Mouse (Mus musculus) CD4-positive, CD25-positive, alpha-beta regulatory T cell, adult 2 months (primary cell): Measurements from ENCODE around the gene Gm867.
A peak's percentile ranks its signal among the peaks of the same experiment; 100 is the strongest.

Experiments
- DNase-seq: peaks from one replicate; pipeline ENCODE4 v3.0.0-alpha.2; 2012; ENCODE audit warnings: low read depth, low spot score

The Gm867 gene

DNA sequence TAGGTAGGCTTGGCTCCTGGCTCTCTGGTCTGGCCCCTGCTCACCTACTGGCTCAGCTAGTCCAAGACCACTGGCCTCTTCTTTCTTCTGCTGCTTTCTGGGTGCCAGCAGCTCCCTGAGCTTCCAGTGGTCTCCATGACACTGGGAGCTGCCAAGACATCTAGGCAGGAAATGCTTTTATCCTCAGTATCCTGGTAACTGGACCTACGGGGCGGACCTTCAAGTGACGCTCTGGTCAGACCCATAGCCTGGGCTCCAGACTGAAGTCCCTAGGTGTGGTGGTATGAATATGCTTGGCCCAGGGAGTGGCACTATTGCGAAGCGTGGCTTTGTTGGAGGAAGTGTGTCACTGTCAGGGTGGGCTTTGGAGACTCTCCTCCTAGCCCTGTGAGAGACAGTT, at the start of gene Gm867:
Gm867 (minus strand) TSS at position 153 of the 400 bp plus-strand sequence.
- no peak for DNase-seq

DNA sequence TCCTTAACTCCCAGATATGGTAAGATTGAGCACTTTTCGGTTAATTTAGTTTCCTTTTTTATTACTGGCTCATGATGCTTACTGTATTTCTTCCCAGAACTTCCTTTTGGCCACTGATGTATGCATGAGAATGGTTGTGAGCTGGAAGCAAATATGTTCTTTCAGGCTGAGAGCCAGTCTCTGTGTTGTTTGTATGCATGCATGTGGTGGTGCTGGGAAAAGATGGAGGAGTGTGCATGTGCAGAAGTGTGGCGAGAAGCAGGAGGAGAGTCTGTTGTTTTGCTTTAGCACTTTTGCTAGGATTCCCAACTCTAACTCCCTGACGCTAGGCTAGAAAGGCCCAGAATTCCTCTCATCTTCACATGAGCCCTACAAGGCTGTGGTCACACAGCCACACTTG, 39.0 kb upstream of the Gm867 start:
- DNase-seq = no peak

DNA sequence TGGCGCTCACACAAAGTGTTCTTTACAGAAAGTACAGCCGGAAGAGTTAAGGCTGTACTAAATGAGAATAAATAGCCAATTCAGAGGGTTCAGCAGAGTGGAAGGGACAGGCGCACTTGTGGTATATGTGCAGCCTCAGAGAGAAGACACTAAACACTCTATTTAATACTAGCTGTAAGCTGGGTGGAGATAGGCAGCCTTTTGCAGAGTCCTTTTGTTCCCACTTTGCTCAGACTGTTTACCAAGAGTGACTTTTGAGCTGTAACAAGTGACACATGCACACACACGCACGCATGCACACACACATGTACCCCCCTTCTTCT, 38.3 kb upstream of the Gm867 start:
- DNase-seq = no peak

DNA sequence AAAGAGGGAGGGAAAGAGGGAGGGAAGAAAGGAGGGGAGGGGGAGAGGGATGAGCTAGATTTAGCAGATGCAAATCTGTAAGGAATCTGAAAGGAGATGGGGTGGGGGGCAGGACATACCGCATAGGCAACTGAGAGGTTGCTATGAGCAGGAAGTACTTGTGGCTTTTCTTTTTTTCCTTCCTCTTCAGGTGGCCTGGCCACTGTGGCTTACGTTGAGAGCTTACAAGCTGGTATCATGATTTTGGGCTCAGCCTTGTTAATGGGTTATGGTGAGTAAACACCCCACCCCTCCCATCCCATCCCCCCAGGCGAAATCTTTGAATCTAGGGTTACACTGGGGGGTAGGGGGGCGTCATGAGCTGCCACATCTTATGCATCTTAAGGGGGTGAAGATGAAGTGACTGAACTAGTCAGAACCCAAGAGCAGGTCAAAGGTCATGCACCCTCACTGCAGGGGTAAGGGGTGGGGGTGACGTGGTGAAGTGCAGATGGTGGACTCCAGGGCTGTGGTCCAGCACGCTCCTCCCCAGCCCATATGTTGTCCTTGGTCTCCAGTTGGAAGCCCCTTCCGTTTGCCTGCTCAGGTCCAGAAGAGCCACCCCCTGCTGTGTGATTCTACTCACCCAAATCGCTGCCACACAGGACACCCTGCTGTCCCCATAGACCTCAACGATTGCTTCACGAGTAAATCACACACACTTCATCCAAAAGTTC, 37.8 kb upstream of the Gm867 start:
- DNase-seq = peak; percentile 41

DNA sequence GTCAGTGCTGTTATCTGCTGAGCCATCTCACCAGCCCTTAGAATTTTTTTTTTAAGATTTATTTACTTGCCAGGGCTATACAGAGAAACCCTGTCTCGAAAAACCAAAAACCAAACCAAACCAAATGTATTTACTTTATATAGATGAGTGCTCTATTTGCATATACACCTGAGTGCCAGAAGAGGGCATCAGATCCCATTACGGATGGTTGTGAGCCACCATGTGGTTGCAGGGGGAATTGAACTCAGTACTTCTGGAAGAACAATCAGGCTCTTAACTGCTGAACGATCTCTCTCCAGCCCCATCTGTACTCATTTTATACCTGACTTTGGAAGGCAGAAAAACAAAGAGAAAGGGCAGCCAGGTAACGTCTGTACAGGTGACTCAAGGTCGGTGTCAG, 34.7 kb upstream of the Gm867 start:
- DNase-seq = peak; percentile 79

DNA sequence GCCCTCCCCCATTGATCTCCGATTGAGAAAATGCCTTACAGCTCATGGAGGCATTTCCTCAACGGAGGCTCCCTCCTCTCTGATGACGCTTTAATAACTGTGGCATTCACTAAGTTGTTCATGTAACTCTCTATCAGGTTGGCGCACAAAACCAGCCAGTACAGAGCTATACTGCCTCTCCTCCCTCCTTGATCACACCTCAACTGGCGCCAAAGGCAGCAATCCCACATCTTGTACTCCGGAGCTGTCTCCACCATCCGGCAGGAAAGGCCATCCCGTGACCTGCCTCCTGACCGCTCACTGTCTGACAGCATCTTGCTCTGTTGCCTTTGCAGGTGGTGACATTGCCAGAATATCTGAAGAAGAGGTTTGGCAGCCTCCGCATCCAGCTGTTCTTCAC, 33.4 kb upstream of the Gm867 start:
- DNase-seq = no peak

DNA sequence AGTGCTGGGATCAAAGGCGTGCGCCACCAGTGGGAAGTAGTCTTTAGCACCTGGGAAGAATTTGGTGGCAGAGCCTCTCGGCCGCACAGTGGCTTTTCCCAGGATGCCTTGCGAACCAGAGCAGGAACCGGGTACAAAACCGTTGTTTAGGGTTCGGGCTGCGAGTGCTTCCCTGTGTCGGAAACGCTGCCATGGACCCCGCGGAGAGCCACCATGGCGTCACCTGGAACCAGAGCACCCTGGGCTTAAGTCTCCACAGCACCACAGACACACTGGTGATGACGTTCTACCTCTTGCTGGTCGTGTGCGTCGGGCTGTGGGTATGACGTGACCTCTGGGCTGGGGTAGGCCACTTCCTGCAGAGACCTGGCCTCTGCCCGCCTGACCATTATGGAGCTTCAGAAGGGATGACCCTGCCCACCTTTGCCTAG, 13.9 kb upstream of the Gm867 start, which contains the start of gene Gm5134:
Gm5134 (plus strand) TSS at position 134 of the 431 bp plus-strand sequence.
- DNase-seq = peak; percentile 58

DNA sequence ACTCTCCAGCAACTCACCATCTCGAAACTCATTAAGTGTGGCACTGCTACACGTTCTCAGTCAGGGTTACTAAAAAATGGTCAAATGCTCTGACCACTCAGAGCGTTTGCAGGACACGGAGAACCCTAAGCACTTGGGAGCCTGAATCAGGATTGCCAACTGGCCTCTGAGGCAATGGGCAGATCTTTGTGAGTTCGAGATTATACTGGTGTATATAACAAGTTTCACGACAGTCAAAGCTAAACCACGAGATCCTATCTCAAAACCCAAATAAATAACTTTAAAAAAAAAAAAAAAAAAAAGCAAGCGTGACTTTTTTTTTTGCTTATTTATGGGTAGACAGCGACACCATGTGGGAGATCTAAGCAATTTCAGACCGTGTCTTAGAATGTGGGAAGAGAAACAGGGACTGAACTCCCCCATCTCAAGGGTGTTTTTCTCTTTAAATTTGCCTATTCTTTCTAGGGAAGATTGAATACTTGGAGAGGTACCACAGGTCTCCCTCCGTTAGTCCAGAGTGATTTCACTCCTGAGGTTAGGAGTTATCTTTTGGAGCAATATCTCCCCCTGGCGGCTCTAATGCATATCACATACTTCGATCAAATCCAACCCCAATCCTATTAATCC, 11.1 kb upstream of the Gm867 start:
- DNase-seq = peak; percentile 84

DNA sequence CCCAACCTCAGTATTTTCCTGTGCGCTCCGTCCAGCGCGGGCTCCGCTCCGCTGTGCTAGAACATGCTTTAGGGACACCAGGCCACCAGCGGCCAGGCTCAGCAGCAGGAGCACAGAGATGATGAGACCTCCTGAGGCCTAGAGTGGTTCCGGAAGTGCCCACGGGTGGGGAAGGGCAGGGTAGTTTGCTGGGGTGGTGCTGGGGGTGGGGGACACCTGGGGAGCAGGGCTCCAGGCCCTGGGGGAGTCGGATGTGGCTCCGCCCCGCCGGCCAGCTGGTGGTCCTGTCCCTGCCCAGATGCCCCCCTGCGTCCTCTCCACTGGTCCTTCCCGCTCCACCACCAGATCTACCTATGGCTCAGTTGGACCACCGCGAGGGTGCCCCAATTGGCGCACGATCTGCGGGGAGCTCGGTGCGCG, 10.3 kb upstream of the Gm867 start:
- DNase-seq = peak; percentile 51

DNA sequence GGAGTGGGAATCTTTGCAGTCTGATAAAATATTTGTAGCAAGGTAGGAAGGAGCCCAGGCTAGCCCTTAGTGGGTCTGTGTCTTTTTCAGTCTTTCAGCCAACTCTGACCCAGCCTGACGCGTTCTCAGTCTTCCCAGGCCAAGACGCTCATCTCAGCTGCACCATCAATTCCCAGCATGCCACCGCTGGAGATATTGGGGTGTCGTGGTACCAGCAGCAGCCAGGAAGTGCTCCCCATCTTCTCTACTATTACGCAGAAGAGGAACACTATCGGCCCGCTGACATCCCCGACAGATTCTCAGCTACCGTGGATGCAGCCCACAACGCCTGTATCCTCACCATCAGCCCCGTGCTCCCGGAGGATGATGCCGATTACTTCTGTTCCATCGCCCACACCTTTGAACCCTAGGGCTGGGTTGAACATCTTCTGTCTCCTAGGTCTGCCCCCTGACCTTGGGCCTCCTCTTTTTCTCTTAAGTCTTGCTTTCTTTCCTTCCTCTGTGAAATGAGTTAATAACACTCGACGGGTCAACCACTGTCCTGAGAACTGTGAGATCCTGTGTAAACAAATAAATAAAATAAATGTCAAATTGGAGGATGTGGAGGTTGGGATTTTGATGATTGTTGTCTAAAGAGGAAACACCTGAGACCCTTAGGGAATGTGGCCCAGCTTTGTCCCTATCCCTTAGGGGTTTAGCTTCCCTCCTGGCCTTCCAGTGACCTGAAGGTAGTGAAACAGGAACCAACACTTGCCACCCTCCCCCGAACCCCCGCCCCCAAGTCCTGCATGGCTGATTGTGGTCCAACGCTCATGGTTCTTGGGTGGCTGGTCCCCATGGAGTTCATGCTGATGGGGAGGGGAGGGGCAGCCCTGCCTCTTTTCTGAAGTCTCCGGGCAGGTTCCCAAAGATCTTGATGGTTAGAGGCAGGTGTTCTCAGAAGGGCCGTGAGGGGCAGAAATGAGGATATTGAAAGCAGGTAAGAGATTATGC, 8.9 kb upstream of the Gm867 start:
- DNase-seq = no peak

DNA sequence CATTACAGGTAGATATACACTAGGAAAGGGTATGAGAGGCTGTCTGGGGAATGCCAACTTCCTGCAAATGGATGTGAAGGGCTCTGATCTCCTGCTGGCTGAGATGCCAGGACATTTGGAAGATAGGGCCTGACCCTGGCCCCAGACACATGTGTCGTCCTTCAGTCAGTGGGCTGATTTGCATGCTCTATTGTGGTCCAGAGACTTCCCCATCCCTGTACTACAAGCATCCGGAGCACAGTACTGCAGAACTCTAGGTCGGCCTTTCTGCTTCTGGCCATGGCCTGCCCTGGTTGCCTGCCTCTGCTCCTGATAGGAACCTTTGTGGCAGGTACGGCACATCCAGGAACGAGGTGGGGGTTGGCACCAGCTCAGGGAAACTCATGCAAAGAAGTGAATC, 7.6 kb upstream of the Gm867 start:
- DNase-seq = no peak

DNA sequence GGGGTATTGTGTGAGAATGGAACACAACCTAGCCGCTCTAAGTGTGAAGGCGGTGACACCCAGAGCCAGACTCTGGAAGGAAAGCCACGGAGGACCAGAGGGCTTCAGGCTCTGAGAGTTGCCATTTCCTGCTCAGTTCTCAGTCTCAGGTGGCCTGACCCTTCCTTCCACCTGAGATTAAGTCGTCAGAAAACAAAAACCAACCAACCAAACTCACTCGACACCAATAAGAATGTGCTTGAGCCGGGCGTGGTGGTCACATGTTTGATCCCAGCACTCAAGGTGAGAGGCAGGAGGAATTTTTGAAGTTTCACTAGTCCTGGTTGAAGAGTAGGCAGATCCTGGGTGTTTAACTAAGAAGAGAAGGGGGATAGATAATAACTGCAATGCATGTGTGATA, 5.4 kb upstream of the Gm867 start:
- no peak for DNase-seq

DNA sequence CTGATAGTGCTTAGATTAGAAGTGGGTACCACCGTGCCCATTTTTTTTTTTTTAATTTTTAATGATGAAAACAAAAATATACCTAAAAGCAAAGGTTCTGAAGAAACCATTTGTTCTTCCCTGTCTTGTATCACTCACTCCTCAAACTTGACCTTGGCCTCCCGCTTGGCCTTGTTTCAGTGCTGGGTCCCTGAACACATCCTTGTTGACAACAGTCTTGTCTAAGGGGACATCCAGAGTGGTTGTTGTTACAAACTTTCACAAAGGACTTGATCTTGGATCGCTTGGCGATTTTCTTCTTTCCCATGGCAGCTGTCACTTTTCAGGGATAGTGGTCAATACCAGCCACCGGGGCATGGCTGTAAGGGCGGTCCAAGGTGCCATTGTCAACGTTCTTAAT, 4.7 kb upstream of the Gm867 start:
- no peak for DNase-seq

DNA sequence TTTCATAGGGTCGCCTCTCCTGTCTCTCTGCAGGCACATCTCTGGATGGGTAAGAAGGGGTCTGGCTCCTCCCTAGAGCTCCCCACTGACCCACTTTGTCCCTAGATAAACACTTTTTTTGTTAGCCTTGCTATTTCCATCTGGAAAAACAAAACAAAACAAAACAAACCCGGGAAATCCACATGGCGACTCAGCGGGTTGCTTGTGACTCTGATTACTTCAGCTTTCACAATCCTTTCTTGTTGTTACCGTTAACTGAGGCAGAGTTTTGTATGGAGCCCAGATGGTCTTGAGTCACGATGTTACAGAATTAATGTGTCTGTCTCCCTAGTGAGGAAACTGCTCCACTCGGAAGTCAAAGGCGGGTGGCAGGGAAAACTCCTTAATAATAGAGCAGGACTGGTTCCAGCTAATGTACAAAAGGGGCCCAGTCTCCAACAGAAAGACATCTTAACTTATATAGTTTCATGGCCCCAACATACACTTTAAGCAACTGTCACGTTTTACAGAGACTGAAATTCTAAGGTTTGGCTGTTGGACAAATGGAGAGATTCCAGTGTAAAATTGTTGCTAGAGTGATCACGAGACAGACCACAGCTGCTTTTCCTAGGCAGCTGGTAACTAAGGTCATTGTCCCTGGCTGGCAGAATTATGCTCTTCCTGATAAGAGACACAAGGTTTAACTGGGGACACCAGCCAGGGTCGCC, 3.7 kb upstream of the Gm867 start:
- DNase-seq = no peak

DNA sequence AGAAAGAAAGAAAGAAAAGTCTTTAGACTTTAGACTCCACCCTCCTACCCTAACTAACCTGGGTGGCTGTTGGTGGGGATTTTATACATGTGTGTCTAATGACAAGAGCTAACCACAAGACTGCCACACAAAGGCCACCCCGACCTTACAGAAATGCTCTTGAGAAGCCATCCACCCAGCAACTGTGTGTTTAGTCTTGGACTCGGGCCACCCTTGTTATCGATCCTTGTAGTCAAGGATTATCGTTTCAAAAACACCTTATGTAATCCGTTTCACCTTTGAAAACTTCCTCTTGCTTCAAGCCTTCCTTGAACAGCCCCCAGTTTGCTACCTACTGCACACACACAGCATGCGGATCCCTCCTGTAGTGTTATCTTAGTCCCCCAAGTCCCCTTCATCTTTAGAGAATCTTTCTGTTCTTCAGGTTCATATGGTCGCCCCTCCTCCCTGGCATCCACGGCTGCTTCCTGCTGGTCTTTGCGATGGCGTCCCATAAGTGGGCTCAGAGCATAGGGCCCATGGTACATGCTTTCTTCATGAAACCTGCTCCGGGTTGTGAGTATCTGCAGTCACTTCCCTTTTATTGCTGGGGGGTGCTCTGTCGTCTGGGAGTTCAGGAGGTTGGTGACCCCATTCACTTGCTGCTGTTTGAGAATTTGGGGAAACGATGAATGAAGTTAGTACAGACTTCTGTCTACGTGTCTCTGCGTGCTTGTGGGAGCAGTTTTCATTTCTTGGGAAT, 2.4 kb upstream of the Gm867 start, which contains the start of gene Vpreb3:
Vpreb3 (plus strand) TSS at position 322 of the 742 bp plus-strand sequence.
- no peak for DNase-seq

DNA sequence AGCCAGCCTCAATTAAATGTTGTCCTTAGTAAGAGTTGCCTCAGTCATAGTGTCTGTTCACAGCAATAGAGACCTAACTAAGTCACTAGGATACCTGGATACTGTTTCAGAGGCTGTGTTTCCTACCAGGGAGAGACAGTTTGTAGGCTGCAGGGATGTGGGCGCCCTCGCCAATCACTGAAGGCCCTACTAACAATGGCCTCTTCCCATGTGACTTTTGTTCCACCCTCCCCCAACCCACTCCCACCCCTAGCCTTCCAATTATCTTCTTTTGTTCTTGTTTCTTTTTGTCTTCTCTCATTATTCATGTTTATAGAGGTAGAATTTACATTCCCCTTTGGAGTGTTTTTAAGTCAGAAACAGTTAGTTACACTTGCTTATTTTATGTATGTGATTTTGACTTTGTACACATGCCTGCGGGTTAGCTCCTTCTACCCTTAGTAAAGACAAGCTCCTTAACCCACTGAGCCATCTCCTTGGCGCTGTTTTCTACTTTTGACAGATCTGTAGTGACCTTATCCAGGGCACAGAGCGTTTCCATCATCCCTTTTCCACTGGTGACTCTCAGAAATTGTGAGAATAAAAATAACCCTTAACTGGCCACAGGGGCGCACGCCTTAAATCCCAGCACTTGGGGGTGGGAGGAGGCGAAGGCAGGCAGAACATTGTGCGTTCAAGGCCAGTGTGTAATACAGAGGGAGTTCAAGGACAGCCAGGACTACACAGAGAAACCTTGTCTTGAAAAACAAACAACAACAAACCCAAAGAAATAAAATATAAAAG, 761 bp upstream of the Gm867 start:
- DNase-seq = no peak

DNA sequence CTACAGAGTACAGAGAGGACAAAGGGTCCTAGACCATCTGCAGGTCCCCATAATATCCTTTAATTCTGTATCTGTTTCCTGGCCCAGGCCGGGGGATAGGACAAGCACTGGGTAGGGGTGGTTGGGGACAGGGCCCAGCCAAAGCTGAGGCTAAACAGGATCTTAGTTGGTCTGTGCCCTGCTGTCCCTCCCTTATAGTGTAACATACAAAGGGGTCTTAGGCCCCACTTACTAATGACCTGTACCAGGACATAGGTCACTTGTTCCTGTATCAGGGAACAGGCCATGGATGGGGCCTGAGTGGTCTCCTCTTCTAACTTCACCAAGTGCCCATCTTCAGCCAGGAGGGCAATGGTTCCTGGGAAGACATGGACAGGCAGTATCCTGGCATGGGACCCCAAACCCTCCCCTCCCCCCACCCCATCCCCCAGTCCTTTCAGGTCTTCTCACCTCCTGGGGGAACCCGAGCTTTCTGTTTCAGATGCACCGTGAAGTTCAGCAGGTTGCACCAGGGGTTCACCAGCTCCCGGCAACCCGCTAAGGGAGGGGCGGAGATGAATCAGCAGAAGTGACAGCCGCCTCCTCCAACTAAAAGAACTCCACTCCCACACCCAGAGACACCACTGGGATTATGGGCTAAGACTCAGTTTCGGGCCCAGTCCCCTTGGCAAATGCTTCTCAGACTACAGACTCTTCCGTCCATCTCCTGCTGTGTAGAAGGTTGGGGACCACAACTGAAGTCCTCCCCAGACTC, 814 bp downstream of the Gm867 start:
- peak; percentile 35 for DNase-seq

DNA sequence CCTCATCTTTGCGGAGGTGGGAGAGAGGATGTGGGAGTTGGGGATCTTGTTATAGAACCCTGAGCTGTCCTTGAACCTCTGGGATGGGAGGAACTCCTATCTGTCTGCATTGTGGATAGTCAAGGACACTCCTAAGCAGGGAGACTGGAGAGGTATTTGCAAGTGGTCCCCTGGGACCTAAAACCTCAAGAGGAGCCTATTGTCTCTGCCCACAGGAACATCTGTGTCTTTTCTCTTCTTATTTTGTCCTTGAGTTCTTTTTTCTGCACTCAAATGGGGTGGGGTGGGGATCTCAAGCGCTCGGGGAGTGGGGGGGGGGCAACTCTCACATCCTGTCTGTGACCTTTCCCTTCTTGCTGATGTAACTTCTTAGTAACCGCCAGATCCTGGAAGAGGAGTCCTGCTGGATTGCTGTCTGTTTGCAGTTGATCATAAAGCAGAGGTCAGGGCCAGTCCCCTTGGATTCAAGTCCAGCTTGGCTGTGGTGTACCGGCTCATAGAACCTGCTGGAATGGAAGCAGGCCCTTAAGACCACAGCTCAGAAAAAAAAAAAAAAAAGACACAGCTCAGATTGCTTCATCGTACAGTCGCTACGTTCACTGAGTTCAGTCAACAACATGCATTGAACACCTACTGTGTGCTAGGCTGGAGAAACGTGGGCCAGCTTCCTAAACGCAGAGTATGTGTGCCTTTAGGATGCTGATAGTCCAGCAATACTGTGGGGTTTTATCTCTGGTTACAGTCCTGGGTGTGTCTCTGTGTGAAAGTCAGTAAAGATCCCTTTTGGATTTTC, 2.4 kb downstream of the Gm867 start:
- peak; percentile 64 for DNase-seq
